Mouse (Mus musculus) gastrocnemius, adult 18-20 months (tissue): ENCODE data around the gene Cox8a. TPM values are rescaled to one million over a fixed set of nuclear protein-coding genes. Genes with fewer than 3 reads are reported as not detected.
A peak's percentile ranks its signal among the peaks of the same experiment; 100 is the strongest.

ENCODE experiments used
- DNase-seq: peaks from one replicate; pipeline ENCODE4 v3.0.0; 2021; ENCODE audit warnings: low spot score
- total RNA-seq, 2 experiments: library from RNA; stranded (reverse); gene quantifications; 2 replicates each; pipeline ENCODE4 v1.2.3; 2021

Cox8a gene
- total RNA-seq, 2 experiments from 2014 or later = 72.3 to 102 TPM

GRCm38 (mm10) chr19:7187157-7187556 lies 30.3 kb downstream of the Cox8a start:
- no peak for DNase-seq

GRCm38 (mm10) chr19:7185715-7186291 lies 31.6 kb downstream of the Cox8a start:
- DNase-seq = no peak

DNA sequence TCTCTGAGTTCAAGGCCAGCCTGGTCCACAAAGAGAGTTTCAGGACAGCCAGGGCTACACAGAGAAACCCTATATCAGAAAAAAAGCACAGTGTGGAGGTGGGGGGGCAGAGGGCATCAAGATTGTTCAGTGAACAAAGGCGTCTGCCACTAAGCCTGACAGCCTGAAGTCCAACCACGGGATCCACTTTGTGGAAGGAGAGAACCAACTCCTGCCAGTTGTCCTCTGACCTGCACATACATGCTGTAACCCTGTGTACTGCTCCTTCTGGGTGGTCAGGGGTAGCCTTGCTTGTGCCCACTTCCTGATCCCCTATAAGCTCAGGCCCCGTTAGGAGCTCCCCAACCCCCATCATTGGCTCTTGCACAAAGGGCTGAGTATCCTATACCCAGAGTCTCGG lies 32.4 kb downstream of the Cox8a start:
- DNase-seq = no peak

DNA sequence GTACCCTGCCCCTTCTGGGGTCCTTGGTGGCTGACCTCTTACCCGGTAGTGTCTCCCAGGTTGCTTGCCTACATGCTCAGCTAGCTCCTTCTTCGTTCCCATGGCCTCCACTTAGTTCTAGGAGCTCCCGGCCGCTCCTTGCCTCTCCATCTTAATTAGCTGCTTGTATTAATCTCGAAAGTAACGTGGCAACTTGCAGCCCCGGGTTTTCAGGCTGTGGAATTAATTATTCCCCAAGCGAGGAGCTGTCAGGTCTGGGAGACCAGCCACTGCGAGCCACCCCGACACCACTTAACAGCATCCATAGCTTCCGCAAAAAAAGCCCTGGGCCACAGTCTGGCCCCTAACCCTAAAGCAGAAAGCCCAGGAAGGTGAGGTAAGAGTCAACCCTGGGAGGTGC lies 34.0 kb downstream of the Cox8a start:
- DNase-seq = no peak

GRCm38 (mm10) chr19:7182273-7182949 lies 35.0 kb downstream of the Cox8a start:
- DNase-seq = no peak

- no peak for DNase-seq
These were observed 35.9 kb downstream of the Cox8a start for GRCm38 (mm10) chr19:7181496-7181895.

GRCm38 (mm10) chr19:7180756-7181405 lies 36.5 kb downstream of the Cox8a start:
- peak; percentile 61 for DNase-seq

DNA sequence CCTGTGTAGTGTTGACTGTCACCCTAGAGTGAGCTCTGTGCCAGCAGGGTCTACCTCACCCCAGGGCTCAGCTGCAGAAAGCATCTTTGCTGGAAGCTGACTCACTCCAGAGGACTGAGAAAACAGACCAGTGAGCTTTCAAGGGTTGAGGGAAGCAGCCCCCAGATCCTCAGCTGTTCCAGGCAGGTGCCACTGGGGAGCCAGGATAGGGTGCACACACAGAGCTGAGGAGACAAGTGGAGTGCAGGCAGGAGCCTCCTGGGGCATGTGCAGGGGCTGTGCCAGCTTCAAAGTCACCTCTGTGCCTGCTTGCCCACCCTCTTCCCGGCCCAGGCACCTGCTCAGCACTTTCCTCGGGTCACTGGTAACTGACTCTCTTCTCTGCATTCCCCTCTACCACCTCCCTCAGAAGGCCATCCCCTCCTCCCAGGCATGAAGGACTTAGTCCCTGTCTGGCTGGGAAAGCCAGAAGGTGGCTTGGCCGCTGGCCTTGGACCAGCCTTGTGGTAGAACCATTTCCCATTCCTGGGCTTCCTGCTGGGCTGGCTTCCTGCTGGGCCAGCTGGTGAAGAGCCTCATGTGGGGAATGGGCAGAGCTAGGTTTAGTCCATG lies 38.5 kb downstream of the Cox8a start:
- DNase-seq = no peak

GRCm38 (mm10) chr19:7177804-7178511 lies 39.5 kb downstream of the Cox8a start:
- no peak for DNase-seq

- DNase-seq = no peak
These were observed 41.2 kb downstream of the Cox8a start for GRCm38 (mm10) chr19:7176041-7176696.

GRCm38 (mm10) chr19:7172051-7172866 lies 45.2 kb downstream of the Cox8a start:
- no peak for DNase-seq

GRCm38 (mm10) chr19:7171447-7171846 lies 46.0 kb downstream of the Cox8a start:
- DNase-seq = no peak

- DNase-seq = peak; percentile 54
These were observed 46.5 kb downstream of the Cox8a start for GRCm38 (mm10) chr19:7170916-7171315.

GRCm38 (mm10) chr19:7168423-7168822 lies 49.0 kb downstream of the Cox8a start:
- no peak for DNase-seq

- DNase-seq = no peak
These were observed 50.6 kb downstream of the Cox8a start for GRCm38 (mm10) chr19:7166767-7167166.

DNA sequence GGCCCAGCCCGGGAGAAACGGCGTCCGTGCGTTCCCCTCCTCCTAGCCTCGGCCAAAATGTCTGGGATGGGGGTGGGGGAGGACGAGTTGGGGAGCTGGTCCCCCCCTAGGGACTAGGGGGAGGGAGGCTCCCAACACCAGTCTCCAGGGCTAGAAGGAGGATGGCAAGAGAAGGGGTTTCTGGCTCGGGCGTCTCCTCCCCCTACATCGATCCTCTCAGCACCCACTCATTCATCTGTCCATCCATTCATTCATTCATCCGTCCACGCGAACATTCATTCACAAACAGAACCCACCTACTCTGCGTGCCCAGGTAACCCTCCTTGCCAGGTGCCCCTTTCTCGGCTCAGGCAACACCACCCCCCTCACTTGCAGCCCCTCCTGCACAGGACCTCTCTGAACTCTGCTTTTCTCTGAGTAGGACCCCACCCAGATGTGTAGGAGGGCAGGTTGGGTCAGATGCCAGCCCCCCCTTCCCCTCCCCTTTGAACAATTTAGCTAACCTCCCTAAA lies 51.2 kb downstream of the Cox8a start:
- DNase-seq = no peak

- no peak for DNase-seq
These were observed 51.8 kb downstream of the Cox8a start for GRCm38 (mm10) chr19:7165509-7166199.
